Mouse (Mus musculus): ENCODE measurements around the gene Lrrc59.
"Not testable (repeated sequence)": the region's sequence is repeated elsewhere in the genome, so short reads cannot be mapped to it uniquely, and the experiment has no call there.

The Lrrc59 gene

GRCm38 (mm10) chr11:94632988-94633387 lies 3.4 kb downstream of the Lrrc59 start:
- DNase-seq, result no peak

- no peak for DNase-seq
Measured at GRCm38 (mm10) chr11:94634431-94634830, 4.9 kb downstream of the Lrrc59 start.

- no peak for DNase-seq
Measured at GRCm38 (mm10) chr11:94644461-94645219, 15.1 kb downstream of the Lrrc59 start.

DNA sequence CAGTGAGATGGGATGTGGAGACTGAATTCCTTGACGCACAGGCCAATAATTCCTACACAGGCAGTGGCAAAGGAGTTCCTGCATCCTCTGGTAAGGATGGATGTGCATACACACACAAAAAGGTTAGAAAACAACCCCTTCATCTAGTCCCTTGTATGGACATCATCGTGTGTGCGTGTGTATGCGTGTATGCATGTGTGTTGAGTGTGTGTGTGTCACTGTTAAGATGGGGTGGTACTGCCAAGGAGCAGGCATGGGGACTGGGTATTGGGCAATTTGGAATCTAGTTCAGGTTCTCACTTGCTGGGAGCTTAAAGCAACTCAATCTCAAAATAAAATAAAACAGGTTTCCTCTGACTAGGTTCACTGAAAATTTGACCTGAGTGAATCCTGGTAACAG lies 16.9 kb downstream of the Lrrc59 start:
- no peak for DNase-seq

GRCm38 (mm10) chr11:94651241-94651640 lies 21.7 kb downstream of the Lrrc59 start:
- not testable (repeated sequence) for DNase-seq

- no peak for DNase-seq
Measured at GRCm38 (mm10) chr11:94652973-94653372, 23.4 kb downstream of the Lrrc59 start.

- DNase-seq, result peak; percentile 78
Measured at GRCm38 (mm10) chr11:94653663-94654436, 24.3 kb downstream of the Lrrc59 start, which contains the start of the genes Mrpl27 and Eme1. Gene Mrpl27, plus strand, starts transcription at chr11:94653767. Gene Eme1, minus strand, starts transcription at chr11:94653964.

DNA sequence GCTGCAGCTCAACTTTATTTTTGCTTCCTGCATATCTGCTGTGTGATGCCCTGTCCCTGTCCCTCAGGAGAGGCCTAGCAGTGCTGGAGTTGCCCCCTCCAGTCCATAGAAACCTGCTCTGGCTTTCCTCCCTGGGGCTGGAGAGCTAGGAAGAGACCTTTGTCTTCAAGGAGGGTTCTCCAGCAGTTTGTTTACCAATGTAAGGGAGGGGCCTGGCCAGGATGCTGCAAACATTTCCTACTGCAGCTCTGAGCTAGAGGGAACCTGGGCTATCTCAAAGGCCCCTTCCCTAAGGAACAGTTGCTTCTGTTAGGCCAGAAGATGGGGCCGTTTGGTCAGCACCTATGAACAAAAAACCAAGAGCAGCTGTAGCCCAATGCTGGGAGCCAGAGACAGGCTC lies 31.8 kb downstream of the Lrrc59 start:
- no peak for DNase-seq

GRCm38 (mm10) chr11:94665281-94665680 lies 35.7 kb downstream of the Lrrc59 start:
- DNase-seq, result no peak

- DNase-seq, result no peak
Measured at GRCm38 (mm10) chr11:94674984-94675383, 45.4 kb downstream of the Lrrc59 start.

GRCm38 (mm10) chr11:94675446-94675845 lies 45.9 kb downstream of the Lrrc59 start:
- DNase-seq, result no peak

- no peak for DNase-seq
Measured at GRCm38 (mm10) chr11:94676308-94676707, 46.7 kb downstream of the Lrrc59 start.

GRCm38 (mm10) chr11:94676754-94677606 lies 47.4 kb downstream of the Lrrc59 start, which contains the start of gene Xylt2:
Gene Xylt2, minus strand, starts transcription at chr11:94677515.
- peak; percentile 89 for DNase-seq

- no peak for DNase-seq
Measured at GRCm38 (mm10) chr11:94677607-94678145, 48.1 kb downstream of the Lrrc59 start.

DNA sequence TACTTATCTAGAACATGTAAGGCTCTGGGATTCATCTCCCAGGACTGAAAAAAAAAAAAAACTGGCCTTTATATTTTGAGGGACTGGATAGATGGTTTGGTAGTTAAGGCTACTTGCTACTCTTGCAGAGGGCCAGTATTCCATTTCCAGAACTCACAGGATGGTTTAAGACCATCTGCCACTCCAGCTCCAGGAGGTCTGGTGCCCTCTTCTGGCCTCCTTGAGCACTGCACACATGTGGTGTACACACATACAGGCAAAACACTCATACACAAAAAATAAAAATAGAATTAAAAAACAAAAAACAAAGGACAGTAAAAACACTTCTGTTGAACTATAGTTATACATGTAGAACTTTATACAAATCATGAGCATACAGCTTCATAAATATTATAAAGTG lies 51.1 kb downstream of the Lrrc59 start:
- DNase-seq, result no peak

DNA sequence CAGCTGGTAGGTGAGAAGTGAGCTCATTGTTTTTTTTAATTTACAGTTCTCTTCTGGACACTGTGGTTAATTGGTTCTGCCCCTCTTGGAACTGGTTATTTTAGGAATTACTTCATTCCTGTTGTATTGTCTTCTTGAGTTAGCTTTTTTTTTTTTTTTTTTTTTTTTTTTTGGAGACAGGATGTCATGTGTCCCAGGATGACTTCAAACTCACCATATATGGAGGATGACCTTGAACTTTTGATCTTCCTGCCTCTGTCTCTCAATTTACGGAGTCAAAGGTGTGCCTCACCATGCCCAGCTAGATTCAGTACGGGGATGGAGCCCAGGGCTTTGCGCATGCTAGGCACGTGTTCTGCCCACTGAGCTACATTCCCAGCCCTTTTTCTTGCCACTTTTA lies 52.1 kb downstream of the Lrrc59 start:
- no peak for DNase-seq

DNA sequence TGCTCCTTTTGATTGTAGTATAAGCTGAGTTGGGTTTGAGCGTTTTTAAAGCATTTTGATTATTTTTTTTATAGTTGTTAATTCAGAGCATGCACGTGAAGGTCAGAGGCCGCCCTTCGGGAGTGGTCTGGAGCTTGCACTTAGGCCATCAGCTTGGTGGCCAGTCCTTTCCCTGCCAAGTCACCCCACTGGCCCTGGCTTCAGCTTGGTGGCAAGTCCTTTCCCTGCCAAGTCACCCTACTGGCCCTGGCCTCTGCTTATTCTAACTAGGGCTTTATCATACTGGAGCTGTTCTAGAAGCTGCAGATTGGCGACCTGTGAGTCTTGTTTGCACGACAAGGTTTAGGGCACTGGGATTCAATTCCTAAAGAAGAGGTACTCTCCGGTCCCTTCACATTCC lies 52.9 kb downstream of the Lrrc59 start:
- DNase-seq, result no peak

DNA sequence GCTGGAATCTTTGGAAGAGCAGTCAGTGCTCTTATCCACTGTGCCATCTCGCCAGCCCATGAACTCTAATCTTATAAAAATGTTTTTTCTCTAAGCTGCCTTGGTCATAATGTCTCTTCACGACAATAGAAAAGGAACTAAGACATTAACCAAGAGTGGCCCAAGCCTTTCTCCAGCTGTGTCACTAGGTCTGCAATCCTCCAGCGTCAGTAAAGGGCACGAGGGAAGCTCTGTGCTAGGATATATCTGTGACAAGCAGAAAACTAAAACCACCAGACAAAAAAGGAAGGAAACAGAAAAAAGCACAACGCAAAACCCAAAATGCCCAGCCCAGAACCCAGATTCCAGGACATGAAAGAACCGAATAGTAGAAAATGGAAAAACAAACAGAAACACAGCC lies 57.6 kb downstream of the Lrrc59 start:
- DNase-seq, result no peak

DNA sequence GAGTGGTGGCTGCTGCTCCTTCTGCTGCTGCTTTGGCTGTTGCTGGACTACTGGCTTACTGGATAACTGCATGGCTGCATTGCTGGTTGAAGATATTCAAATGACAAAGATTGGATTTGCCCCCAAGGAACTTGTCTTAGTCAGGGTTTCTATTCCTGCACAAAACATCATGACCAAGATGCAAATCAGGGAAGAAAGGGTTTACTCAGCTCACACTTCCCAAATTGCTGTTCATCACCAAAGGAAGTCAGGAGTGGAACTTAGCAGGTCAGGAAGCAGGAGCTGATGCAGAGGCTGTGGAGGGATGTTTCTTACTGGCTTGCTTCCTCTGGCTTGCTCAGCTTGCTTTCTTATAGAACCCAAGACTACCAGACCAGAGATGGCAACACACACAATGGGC lies 62.9 kb downstream of the Lrrc59 start:
- not testable (repeated sequence) for DNase-seq

Measured in right cerebral cortex, postnatal 4 days (tissue).